Mouse (Mus musculus) spleen, adult 18-20 months (tissue): ENCODE measurements around the gene Nat8f3.
"Not testable (repeated sequence)": the region's sequence is repeated elsewhere in the genome, so short reads cannot be mapped to it uniquely, and the experiment has no call there.

ENCODE experiments used
- DNase-seq, 2 experiments: peaks; one replicate each; pipeline ENCODE4 v3.0.0; 2022; ENCODE audit warnings: mixed read lengths in 2 of 2

Nat8f3 gene

GRCm38 (mm10) chr6:85765532-85765931, at the start of gene Nat8f3:
Gene Nat8f3 (minus strand): TSS chr6:85765754.
- DNase-seq: peak in 1 of 2 experiments; percentile 8

GRCm38 (mm10) chr6:85813339-85813738, 47.8 kb upstream of the Nat8f3 start:
- no peak for DNase-seq

GRCm38 (mm10) chr6:85810942-85811537, 45.5 kb upstream of the Nat8f3 start:
- DNase-seq: not testable (repeated sequence)

GRCm38 (mm10) chr6:85810514-85810913, 45.0 kb upstream of the Nat8f3 start:
- DNase-seq: not testable (repeated sequence)

GRCm38 (mm10) chr6:85809784-85810183, 44.2 kb upstream of the Nat8f3 start:
- DNase-seq: not testable (repeated sequence)

- not testable (repeated sequence) for DNase-seq
Measured at GRCm38 (mm10) chr6:85803180-85803579, 37.6 kb upstream of the Nat8f3 start.

- DNase-seq: not testable (repeated sequence)
Measured at GRCm38 (mm10) chr6:85763127-85764070, 2.2 kb downstream of the Nat8f3 start.

- DNase-seq: not testable (repeated sequence)
Measured at GRCm38 (mm10) chr6:85762678-85763077, 2.9 kb downstream of the Nat8f3 start.

- DNase-seq: not testable (repeated sequence)
Measured at GRCm38 (mm10) chr6:85755705-85756249, 9.8 kb downstream of the Nat8f3 start.

GRCm38 (mm10) chr6:85713105-85713504, 52.4 kb downstream of the Nat8f3 start, which contains the start of gene Nat8f7:
Gene Nat8f7 (minus strand): TSS chr6:85713205.
- DNase-seq: peak in 1 of 2 experiments; percentile 1

GRCm38 (mm10) chr6:85709607-85710006, 55.9 kb downstream of the Nat8f3 start:
- not testable (repeated sequence) for DNase-seq

- DNase-seq: not testable (repeated sequence)
Measured at GRCm38 (mm10) chr6:85709206-85709605, 56.3 kb downstream of the Nat8f3 start.

GRCm38 (mm10) chr6:85701943-85702342, 63.6 kb downstream of the Nat8f3 start:
- DNase-seq: not testable (repeated sequence)
